Mouse (Mus musculus): ENCODE measurements around the gene Suco.

DNA sequence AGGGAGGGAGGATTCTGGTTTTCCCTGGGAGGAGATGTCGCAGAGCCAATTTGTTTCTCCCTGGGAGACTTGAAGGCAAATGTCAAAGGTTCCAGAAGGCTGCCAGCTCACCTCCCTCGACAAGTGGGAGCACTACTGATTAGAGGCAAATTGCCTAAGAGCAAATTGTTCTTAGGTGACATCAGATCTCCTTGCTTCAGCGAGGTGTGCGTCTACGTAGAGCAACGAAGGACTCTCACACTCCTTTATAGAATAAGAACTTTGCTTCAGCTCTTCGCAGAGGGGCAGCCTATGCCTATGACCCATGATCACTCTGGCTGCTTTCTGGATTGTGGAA lies 37.1 kb upstream of the Suco start:
- no peak for TF ChIP-seq POLR2A (IDR thresholded peaks at IDR 0.05; ENCODE audit: insufficient read depth, low read depth, low read length)
- TF ChIP-seq CTCF (IDR thresholded peaks at IDR 0.05; ENCODE audit: insufficient read depth, low read depth, low read length) = no peak
